Mouse (Mus musculus) adrenal gland, adult 8-10 months (tissue): Measurements from ENCODE around the gene Mansc4. TPM values are rescaled to one million over a fixed set of nuclear protein-coding genes. Genes with fewer than 3 reads are reported as not detected.

Source experiments
- DNase-seq: peaks from one replicate; pipeline ENCODE4 v3.0.0; 2022
- total RNA-seq, 4 experiments: library from RNA; stranded (reverse); gene quantifications; 2 replicates each; pipeline ENCODE4 v1.2.4; 2022

Gene Mansc4
- under 1 TPM in 2 of 4 experiments, not detected in 2; 0.35 to 0.80 TPM for total RNA-seq

DNA sequence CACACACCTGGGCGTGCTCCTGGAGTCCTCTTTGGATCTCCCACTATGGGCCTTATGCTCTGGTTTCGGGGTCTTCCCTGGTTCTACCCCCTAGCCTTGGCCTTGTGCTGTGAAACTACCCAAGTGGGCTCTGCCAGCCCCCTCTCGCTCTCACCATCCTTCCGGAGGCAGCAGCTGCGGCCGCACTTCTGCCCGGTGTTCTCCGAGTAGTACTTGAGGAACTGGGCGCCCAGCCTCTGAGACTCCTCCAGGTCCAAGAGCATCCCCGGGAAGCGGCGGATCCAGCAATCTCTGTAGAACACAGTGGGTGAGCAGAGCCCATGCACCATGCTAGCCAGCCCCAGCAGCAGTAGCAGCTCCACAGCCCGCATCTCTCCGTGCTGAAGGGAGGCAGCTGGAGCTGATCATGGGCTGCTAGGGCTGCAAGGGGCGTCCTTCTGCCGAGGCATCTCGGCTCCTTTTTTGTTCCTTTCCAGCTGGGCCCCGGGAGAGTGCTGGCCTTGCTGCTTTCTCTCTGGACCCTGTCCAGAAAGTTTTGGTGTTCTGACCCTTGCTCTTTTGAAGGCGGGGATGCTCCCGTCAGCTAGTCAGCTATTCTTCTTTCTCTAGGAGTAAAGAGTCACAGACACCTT lies at the start of gene Mansc4:
Mansc4 (minus strand) TSS at position 439 of the 632 bp plus-strand sequence.
- no peak for DNase-seq

DNA sequence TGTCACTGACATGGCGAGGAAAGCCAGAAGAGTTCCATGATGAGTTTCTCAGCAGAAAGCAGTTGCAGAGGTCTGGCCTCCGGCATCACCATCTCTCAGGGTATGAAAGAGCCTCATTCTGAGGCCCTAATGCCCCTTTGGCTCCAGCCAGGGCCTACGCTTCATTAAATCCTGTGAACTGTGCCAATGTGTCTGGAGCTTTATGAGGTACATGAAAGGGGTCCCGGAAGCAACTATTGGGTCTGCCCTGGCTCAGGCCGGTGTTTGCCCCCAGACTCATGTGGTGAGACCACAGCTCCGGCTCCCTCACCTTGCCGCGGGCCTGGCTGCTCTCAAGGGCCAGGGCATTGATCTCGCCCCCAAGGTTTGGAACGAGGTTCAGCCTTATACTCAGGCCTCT lies 40.4 kb upstream of the Mansc4 start:
- DNase-seq, result no peak

- DNase-seq, result no peak
These were observed 34.5 kb upstream of the Mansc4 start for GRCm38 (mm10) chr6:147121320-147121719.

DNA sequence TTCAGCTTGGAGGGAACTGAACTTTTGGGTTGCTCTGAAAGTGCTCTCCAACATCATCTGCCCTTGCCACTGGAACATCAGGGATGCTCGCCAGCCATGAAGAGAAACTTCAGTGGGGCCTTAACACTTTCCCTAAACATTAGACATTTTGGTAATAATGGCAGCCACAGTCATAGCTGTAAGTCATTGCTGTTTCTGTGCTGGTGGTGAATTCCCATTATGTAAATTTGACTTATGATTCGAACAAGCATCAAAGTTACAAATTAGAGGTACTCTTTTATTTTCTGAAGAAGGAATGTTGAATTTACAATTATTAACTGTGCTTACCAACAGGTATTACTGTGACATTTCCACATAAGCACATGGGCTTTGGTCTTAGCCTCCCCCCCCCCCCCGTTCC lies 31.4 kb upstream of the Mansc4 start:
- no peak for DNase-seq

GRCm38 (mm10) chr6:147117764-147118163 lies 30.9 kb upstream of the Mansc4 start:
- no peak for DNase-seq

- DNase-seq, result peak; percentile 43
These were observed 29.7 kb upstream of the Mansc4 start for GRCm38 (mm10) chr6:147116579-147116978.

DNA sequence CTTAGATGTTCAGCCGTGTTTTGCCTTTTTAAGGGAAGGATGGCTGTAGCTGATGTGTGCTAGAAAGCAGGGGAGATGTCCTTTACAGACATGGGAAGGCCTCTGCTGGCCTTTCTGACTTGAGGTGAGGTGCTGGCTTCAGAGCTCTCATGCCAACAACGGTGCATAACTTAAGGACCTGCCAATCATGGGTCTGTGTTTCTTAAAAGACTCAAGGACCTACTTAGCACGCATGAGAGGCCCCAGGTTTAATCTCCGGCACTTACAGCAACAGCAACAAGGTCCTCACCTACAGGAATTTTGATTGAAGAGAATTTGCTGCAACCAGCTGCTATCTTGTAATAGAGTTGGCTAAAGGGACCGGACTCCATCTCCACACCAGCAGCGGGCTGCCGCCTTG lies 22.5 kb upstream of the Mansc4 start:
- DNase-seq, result no peak

DNA sequence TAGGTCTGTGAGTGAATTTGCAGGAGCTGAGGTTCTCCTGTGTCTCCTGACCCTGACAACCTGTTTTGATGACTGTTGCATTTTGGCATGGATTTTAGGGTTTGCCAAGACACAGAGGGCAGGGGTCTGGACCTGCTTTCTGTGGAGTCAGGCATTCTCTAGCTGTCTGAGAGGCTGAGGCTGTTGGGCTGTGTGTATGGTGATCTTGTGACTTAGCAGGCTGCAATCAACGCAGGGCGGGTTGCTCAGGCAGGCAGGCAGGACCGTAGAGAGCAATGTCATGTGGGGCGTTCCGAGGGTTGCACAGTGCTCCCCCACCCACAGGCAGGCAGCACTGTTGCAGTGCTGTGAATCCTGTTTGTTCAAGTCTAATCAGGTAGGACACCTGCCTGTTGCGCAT lies 19.9 kb upstream of the Mansc4 start:
- no peak for DNase-seq

- no peak for DNase-seq
These were observed 18.7 kb upstream of the Mansc4 start for GRCm38 (mm10) chr6:147105529-147105928.

GRCm38 (mm10) chr6:147102293-147102692 lies 15.5 kb upstream of the Mansc4 start:
- no peak for DNase-seq

- DNase-seq, result no peak
These were observed 12.8 kb upstream of the Mansc4 start for GRCm38 (mm10) chr6:147099458-147100277.

- no peak for DNase-seq
These were observed 10.6 kb upstream of the Mansc4 start for GRCm38 (mm10) chr6:147097346-147097929.

DNA sequence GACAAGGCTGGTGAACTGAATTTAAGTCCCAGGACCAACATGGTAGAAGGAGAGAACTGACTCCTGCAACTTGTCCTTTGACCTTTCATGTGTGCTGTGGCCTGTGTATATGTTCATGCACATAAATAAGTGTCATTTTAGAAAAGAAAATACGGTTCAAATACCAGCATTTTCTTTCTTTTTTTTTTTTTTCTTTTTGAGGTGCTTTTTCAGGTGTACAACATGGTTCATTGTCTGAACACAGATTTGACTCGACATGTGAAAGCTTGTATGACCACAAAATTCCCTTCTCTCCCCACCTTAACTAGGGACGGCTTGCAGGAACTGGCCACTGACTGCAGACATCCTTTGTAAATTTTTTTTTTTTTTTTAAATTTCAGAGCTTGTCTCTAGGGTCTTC lies 10.1 kb upstream of the Mansc4 start:
- DNase-seq, result no peak

DNA sequence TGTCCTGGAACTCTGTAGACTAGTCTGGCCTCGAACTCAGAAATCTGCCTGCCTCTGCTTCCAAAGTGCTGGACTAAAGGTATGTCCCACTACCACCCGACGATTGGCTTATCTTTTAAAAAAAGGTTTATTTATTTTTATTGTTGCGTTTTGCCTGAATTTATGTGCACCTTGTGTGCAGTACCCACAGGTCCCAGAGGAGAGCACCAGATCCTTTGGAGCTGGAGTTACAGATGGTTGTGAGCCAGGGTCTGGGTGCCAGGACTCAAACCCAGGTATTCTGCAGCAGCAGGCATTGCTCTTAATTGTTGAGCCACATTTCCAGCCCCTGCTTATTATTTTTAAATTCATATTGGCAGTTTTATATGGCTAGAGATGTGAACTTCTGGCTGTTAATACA lies 9.3 kb upstream of the Mansc4 start:
- no peak for DNase-seq

DNA sequence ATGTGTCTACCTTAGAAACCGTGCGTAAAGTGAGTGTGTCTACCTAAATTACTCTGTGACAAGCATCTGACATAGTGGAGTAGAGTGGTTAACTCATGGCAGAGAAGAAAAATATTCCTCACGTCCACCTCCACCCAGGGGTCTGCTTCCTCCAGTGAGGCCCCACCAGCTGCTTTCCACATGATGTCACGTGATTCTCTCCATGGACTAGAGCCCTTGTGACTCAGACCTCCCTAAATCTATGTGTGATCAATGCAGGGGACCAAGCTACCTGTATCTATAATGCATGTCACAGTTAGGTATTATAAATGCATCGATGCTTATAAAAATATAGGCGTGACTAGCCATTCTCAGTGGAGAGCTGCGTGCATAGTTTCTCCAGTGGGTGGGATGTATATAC lies 7.9 kb upstream of the Mansc4 start:
- no peak for DNase-seq

DNA sequence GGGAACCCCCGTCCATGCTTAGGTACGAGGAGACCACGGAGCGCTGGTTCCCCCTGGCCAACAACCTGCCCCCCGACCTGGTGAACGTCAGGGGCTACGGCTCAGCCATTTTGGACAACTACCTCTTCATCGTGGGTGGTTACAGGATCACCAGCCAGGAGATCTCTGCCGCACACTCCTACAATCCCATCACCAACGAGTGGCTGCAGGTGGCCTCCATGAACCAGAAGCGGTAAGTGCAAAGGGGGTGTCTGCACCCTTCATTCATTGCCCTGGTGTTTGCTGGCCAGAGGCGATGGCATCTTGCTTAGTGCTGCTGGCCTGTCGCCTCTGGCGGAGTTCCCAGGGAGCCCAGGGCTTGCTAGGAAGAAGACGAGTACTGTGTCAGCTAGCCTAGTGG lies 5.3 kb upstream of the Mansc4 start:
- peak; percentile 20 for DNase-seq

DNA sequence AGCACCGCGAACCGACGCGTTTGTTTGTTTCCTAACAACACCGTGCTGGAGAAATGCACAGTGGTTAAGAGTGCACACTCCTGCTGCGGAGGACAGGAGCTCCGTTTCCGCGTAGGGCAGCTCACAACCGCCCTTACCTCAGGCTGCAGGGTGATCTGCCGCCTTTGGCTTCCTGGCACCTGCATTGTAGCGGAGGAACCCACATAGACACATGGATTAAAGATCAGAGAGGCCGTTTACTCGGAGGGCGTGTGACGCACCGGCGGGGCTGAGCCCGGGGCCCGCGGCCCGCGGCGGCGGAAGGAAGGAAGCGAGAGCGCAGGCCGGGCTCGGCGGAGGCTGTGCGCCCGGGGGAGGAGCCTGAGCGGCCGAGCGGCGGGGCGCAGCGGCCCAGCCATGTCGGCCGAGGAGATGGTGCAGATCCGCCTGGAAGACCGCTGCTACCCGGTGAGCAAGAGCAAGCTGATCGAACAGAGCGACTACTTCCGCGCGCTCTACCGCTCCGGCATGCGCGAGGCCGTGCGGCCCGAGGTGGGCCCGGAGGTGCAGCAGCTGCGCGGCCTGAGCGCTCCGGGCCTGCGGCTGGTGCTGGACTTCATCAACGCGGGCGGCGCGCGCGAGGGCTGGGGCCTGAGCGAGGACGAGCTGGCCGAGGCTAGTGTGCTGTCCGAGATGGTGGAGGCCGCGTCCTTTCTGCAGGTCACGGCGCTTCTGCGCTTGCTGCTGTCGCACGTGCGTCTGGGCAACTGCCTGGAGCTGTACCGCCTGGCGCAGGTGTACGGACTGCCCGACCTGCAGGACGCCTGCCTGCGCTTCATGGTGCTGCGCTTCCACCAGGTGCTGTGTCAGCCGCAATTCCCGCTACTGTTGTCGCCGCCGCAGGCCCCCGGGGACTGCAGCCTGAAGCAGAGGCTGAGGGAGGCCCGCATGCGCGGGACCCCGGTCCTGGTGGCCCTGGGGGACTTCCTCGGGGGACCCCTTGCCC lies 4.6 kb upstream of the Mansc4 start, which contains the start of gene Klhl42:
Klhl42 (plus strand) TSS at position 244 of the 985 bp plus-strand sequence.
- peak; percentile 66 for DNase-seq

DNA sequence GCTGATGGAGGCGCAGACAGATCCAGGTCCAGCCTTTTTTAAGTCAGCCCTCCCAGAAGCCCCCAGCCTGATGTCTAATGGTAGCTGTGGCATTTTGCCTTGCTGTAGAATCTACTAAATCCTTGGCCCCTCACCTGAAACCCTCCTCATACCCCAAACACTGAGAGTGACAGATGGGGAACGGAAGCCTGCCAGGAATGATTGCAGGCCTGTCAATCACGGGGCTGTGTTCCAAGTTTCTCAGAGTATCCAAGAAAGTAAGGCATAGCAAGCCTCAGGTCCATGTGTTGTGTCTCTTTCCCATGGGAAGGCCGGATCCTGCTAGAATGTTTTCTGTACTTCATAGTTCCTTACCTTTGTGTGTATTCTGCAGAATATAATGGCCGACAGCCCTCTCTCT lies 3.4 kb upstream of the Mansc4 start:
- DNase-seq, result no peak

DNA sequence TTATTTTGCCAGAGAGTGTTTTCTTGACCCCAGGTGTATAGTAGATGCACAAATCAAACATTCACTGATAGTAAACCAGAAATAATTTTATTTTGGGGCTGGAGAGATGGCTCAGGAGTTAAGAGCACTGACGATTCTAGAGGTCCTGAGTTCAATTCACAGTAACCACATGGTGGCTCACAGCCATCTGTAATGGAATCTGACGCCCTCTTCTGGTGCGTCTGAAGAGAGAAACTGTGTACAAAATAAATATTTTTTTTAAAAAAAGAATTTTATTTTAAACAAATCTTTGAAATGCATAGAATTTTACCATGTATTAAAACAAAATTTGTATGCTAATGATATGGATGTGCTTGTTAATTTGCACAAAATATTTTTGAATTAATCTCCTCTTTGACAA lies 1.7 kb upstream of the Mansc4 start:
- DNase-seq, result no peak

DNA sequence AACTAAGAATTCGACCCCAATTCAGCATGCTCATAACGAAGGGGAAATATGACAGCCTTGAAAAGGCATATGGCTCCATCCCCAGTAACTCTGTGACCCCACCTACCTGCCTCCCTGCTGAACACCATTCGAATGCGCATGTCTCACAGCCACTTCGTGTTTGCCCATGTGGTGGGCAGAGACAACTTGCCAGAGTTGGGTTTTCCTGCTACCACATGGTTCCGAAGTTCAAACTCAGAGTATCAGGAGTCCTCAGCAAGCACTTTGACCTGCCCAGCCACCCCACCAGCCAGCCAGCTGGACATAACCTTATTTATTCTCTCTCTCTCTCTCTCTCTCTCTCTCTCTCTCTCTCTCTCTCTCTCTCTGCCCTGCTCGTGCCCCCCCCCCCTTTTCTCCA lies 904 bp upstream of the Mansc4 start:
- no peak for DNase-seq

DNA sequence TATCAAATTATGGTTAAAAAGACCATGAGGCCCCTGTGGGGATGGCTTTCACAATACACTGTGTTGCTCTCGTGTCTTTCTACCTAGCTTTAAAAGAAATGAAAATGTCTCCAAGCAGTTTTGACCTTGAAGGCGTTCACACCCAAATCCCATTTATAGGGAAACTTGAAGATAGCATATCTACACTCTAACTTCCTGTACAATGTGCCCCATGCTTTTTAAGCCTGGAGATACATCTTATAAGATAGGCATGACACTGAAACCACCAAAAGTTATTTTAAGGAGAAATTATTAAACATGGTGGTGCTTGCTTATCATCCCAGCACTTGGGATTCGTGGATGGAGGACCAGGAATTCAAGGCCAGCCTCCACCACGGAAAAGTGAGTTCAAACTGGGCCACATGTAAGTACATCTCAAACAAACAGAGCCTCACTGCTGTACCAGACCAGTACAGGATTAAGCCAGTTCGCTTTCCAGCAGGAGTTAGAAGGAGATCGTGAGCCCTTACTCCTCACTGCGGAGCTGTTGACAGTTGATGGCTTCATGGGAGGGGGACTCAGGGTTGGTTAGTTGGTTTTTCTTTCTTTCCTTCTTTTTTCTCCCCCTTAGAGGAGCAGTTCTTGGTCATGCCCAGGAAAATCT lies 1.3 kb downstream of the Mansc4 start:
- no peak for DNase-seq

DNA sequence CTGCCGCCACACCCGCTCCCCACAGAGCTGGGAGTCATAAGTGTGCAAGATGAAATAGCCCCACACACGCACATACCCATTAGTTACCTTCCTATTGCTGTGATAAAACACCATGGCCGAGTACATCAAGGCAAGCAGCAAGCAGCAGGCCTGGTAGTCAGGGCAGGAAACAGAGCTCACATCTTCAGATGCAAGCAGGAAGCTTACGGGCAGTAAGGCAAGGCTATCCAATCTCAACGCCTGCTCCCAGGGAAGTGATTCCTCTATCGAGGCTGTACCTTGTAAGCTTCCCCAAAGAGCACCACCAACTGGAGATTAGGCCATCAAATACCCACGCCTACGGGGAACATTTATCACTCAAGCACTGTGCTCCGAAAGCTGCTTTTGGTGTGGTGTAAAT lies 6.9 kb downstream of the Mansc4 start:
- no peak for DNase-seq
